Mouse (Mus musculus) lung, postnatal 0 days (tissue): ENCODE data around the gene Ang2. TPM values are rescaled to one million over a fixed set of nuclear protein-coding genes. Genes with fewer than 3 reads are reported as not detected.

Experiments
- ATAC-seq: fragments of 200-750 bp; cut with Nextera tagmentation; 2 replicates; pipeline ENCODE4 v1.8.0; 2017; ENCODE audit warnings: moderate library complexity
- DNase-seq: peaks from one replicate; pipeline ENCODE4 v3.0.0-alpha.2; 2016; ENCODE audit warnings: low spot score
- H3K27ac ChIP-seq: fragments of 300-500 bp; sonication (generic); 2 replicates; pipeline ENCODE4 v1.5.1; 2014; ENCODE audit warnings: antibody characterized with exemption, mild to moderate bottlenecking, low read length, mixed read lengths
- H3K27me3 ChIP-seq: fragments of 300-500 bp; sonication (generic); replicated peaks from 2 replicates; pipeline ENCODE4 v1.6.1; 2014; ENCODE audit warnings: low read length, mixed read lengths; ENCODE audit not compliant: insufficient read depth
- H3K36me3 ChIP-seq: fragments of 300-500 bp; sonication (generic); 2 replicates; pipeline ENCODE4 v1.6.1; 2014; ENCODE audit warnings: low read length, mixed read lengths; ENCODE audit not compliant: insufficient read depth
- H3K4me1 ChIP-seq: fragments of 300-500 bp; sonication (generic); 2 replicates; pipeline ENCODE4 v1.6.1; 2014; ENCODE audit warnings: antibody characterized with exemption, low read depth, low read length, mixed read lengths; ENCODE audit not compliant: insufficient read depth
- H3K4me2 ChIP-seq: fragments of 300-500 bp; sonication (generic); replicated peaks from 2 replicates; pipeline ENCODE4 v1.6.1; 2014; ENCODE audit warnings: low read depth, mild to moderate bottlenecking, low read length, moderate library complexity, mixed read lengths
- H3K4me3 ChIP-seq: fragments of 300-500 bp; sonication (generic); 2 replicates; pipeline ENCODE4 v1.5.1; 2014; ENCODE audit warnings: low read depth, low read length
- H3K9ac ChIP-seq: fragments of 300-500 bp; sonication (generic); replicated peaks from 2 replicates; pipeline ENCODE4 v1.6.1; 2014; ENCODE audit warnings: low read depth, mild to moderate bottlenecking
- H3K9me3 ChIP-seq: fragments of 300-500 bp; sonication (generic); 2 replicates; pipeline ENCODE4 v1.6.1; 2016; ENCODE audit warnings: low read length, mixed read lengths
- CTCF ChIP-seq: IDR thresholded peaks from 2 replicates; pipeline ENCODE4 v1.5.1; 2016; ENCODE audit warnings: antibody characterized with exemption, mild to moderate bottlenecking
- EP300 ChIP-seq: IDR thresholded peaks from 2 replicates; pipeline ENCODE4 v1.6.1; 2016; ENCODE audit warnings: antibody characterized with exemption, mild to moderate bottlenecking, control low read depth
- WGBS: fragments of 180-500 bp; shearing (Covaris S2); extraction: QIAGEN DNeasy Blood & Tissue Kit; methylation state at CpG from one replicate; pipeline ENCODE4 v1.1.7; 2014; 5-methylcytosine and 5-hydroxymethylcytosine counted together
- polyA plus RNA-seq: library from polyadenylated mRNA; unstranded; fragments of >200 nt; fragmentation: Nextera tagmentation; extraction: Ambion mirVana; gene quantifications from 2 replicates; pipeline ENCODE4 v1.2.1, GENCODE M21; 2015

Gene Ang2
- polyA plus RNA-seq, 1 experiment from 2014 or later: not detected

GRCm38 (mm10) chr14:51145521-51145920, 53.4 kb downstream of the Ang2 start:
- 65% methylated on average over 6 of the region's 6 CpGs for WGBS
- DNase-seq (no peak), ATAC-seq (no peak)
- Histone ChIP-seq H3K27me3 (no peaks in the 10 kb centered on the region), H3K9me3 (no peaks in the 10 kb centered on the region), H3K36me3 (no peaks in the 10 kb centered on the region), H3K4me1 (no peaks in the 10 kb centered on the region), H3K9ac (no peak overlapping the region), H3K27ac (no peak overlapping the region), H3K4me2 (no peak overlapping the region), H3K4me3 (no peak overlapping the region)
- TF ChIP-seq EP300 (no peak), CTCF (no peak)

Other genes starting within 250 kb of the Ang2 start
- gene Pnp2, start 243.2 kb downstream of the Ang2 start, polyA plus RNA-seq: 0.80 and 1.2 TPM in 2 replicates
- 0.14 TPM in 1 of 2 replicates, not detected in the other for gene Rnase10, start 191.4 kb downstream of the Ang2 start, polyA plus RNA-seq
- not detected in 2 replicates for gene Rnase9, start 157.3 kb downstream of the Ang2 start, polyA plus RNA-seq
- gene Rnase11, start 149.0 kb downstream of the Ang2 start, polyA plus RNA-seq: not detected in 2 replicates
- 0.27 and 0.55 TPM in 2 replicates for gene Rnase12, start 141.5 kb downstream of the Ang2 start, polyA plus RNA-seq
- 0.05 and 0.10 TPM in 2 replicates for gene Olfr750, start 124.7 kb downstream of the Ang2 start, polyA plus RNA-seq
- gene Rnase4, start 108.1 kb downstream of the Ang2 start, polyA plus RNA-seq: 423 and 443 TPM in 2 replicates
- gene Ang, start 108.0 kb downstream of the Ang2 start, polyA plus RNA-seq: 41.5 and 45.4 TPM in 2 replicates
- gene Eddm3b, start 84.7 kb downstream of the Ang2 start, polyA plus RNA-seq: 0.08 and 0.15 TPM in 2 replicates
- gene Rnase6, start 75.2 kb downstream of the Ang2 start, polyA plus RNA-seq: 2.9 and 3.2 TPM in 2 replicates
- gene Rnase1, start 52.4 kb downstream of the Ang2 start, polyA plus RNA-seq: 0.70 and 0.74 TPM in 2 replicates
- 0.16 TPM in 1 of 2 replicates, not detected in the other for gene Rnase2b, start 36.9 kb downstream of the Ang2 start, polyA plus RNA-seq
- gene Ear14, start 4.2 kb upstream of the Ang2 start, polyA plus RNA-seq: not detected in 2 replicates
- not detected in 2 replicates for gene Rnase2a, start 57.0 kb upstream of the Ang2 start, polyA plus RNA-seq
- gene Gm7247, start 162.6 kb upstream of the Ang2 start, polyA plus RNA-seq: not detected in 2 replicates
- not detected in 2 replicates for gene Vmn2r88, start 211.7 kb upstream of the Ang2 start, polyA plus RNA-seq